Mouse (Mus musculus): ENCODE data around the gene Kif4.

GRCm38 (mm10) chrX:100594791-100595190 lies 30.7 kb upstream of the Kif4 start, which contains the start of gene P2ry4:
- no peak for TF ChIP-seq CTCF (IDR thresholded peaks at IDR 0.05)
- TF ChIP-seq POLR2A (IDR thresholded peaks at IDR 0.05; ENCODE audit: insufficient read depth, low read depth, low read length), result no peak
- no peak for TF ChIP-seq EP300 (IDR thresholded peaks at IDR 0.05; ENCODE audit: insufficient read depth, low read depth, low read length)
